Mouse (Mus musculus): ENCODE data around the gene Hsf2bp.

GRCm38 (mm10) chr17:31916461-31916775 lies 119.7 kb downstream of the Hsf2bp start:
- TF ChIP-seq CTCF (IDR thresholded peaks at IDR 0.05; ENCODE audit: control insufficient read depth, insufficient read depth, low read length) (no peak), POLR2A (IDR thresholded peaks at IDR 0.05; ENCODE audit: borderline replicate concordance, control insufficient read depth, low read depth, low read length) (no peak)

Measured in bone marrow, adult 2 months (tissue).